Mouse (Mus musculus): ENCODE results near the gene Sf3a3. TPM values are rescaled to one million over a fixed set of nuclear protein-coding genes. Genes with fewer than 3 reads are reported as not detected.
A peak's percentile ranks its signal among the peaks of the same experiment; 100 is the strongest.

Gene Sf3a3
- 131 and 134 TPM in 2 replicates for polyA plus RNA-seq (2015; fragmentation: Nextera tagmentation; extraction: Ambion mirVana)

GRCm38 (mm10) chr4:124714545-124715481 lies at the start of gene Sf3a3:
Gene Sf3a3, plus strand, starts transcription at chr4:124714776.
- H3K4me1 ChIP-seq = peaks cover 30% of the 10 kb centered on the region
- peaks cover 37% of the 10 kb centered on the region for H3K36me3 ChIP-seq
- under 1% methylated on average over 57 of the region's 57 CpGs for WGBS
- H3K4me2 ChIP-seq = peak within 1 kb of the TSS; percentile 83
- peak within 1 kb of the TSS; percentile 91 for H3K4me3 ChIP-seq
- peak within 1 kb of the TSS; percentile 88 for H3K9ac ChIP-seq
- ATAC-seq (ENCODE audit: insufficient number of reproducible peaks, low FRiP score, low TSS enrichment, low read depth) = peak; percentile 90
- H3K9me3 ChIP-seq = no peaks in the 10 kb centered on the region
- H3K27me3 ChIP-seq = no peaks in the 10 kb centered on the region
- peak within 1 kb of the TSS; percentile 77 for H3K27ac ChIP-seq

- WGBS = 42% methylated on average over 14 of the region's 14 CpGs
- Histone ChIP-seq H3K36me3 (no peaks in the 10 kb centered on the region), H3K4me2 (no peak overlapping the region), H3K9me3 (no peaks in the 10 kb centered on the region), H3K27ac (no peak overlapping the region), H3K9ac (no peak overlapping the region), H3K27me3 (peaks cover 61% of the 10 kb centered on the region), H3K4me3 (no peak overlapping the region), H3K4me1 (peaks cover 14% of the 10 kb centered on the region)
- ATAC-seq (ENCODE audit: insufficient number of reproducible peaks, low FRiP score, low TSS enrichment, low read depth) = no peak
Measured at GRCm38 (mm10) chr4:124667476-124668033, 47.0 kb upstream of the Sf3a3 start.

GRCm38 (mm10) chr4:124668078-124668477 lies 46.5 kb upstream of the Sf3a3 start:
- peaks cover 58% of the 10 kb centered on the region for H3K27me3 ChIP-seq
- WGBS = 21% methylated on average over 8 of the region's 8 CpGs

GRCm38 (mm10) chr4:124670232-124670631 lies 44.3 kb upstream of the Sf3a3 start:
- Histone ChIP-seq H3K27ac (no peak overlapping the region), H3K9ac (no peak overlapping the region), H3K4me1 (peaks cover 28% of the 10 kb centered on the region), H3K27me3 (peaks cover 42% of the 10 kb centered on the region), H3K9me3 (no peaks in the 10 kb centered on the region), H3K36me3 (no peaks in the 10 kb centered on the region), H3K4me2 (no peak overlapping the region), H3K4me3 (no peak overlapping the region)
- ATAC-seq (ENCODE audit: insufficient number of reproducible peaks, low FRiP score, low TSS enrichment, low read depth) = no peak
- 78% methylated on average over 8 of the region's 8 CpGs for WGBS

More at GRCm38 (mm10) chr4:124668078-124668477, 46.5 kb upstream of the Sf3a3 start:
- no peaks in the 10 kb centered on the region for H3K36me3 ChIP-seq
- H3K4me1 ChIP-seq = peaks cover 19% of the 10 kb centered on the region
- no peak overlapping the region for H3K27ac ChIP-seq
- no peaks in the 10 kb centered on the region for H3K9me3 ChIP-seq
- no peak overlapping the region for H3K4me3 ChIP-seq
- no peak overlapping the region for H3K4me2 ChIP-seq
- H3K9ac ChIP-seq = no peak overlapping the region
- ATAC-seq (ENCODE audit: insufficient number of reproducible peaks, low FRiP score, low TSS enrichment, low read depth) = no peak

GRCm38 (mm10) chr4:124671583-124671982 lies 43.0 kb upstream of the Sf3a3 start:
- Histone ChIP-seq H3K4me1 (peaks cover 28% of the 10 kb centered on the region), H3K4me3 (no peak overlapping the region)
- WGBS = 22% methylated on average over 7 of the region's 7 CpGs

GRCm38 (mm10) chr4:124672347-124673320 lies 41.9 kb upstream of the Sf3a3 start:
- Histone ChIP-seq H3K36me3 (peaks cover 4% of the 10 kb centered on the region), H3K9ac (no peak overlapping the region), H3K4me2 (peak overlapping the region; percentile 44), H3K27ac (no peak overlapping the region), H3K9me3 (no peaks in the 10 kb centered on the region), H3K27me3 (peaks cover 26% of the 10 kb centered on the region), H3K4me1 (peaks cover 28% of the 10 kb centered on the region), H3K4me3 (peak overlapping the region; percentile 17)
- WGBS = 5% methylated on average over 26 of the region's 31 CpGs
- ATAC-seq (ENCODE audit: insufficient number of reproducible peaks, low FRiP score, low TSS enrichment, low read depth) = no peak

More at GRCm38 (mm10) chr4:124671583-124671982, 43.0 kb upstream of the Sf3a3 start:
- Histone ChIP-seq H3K9me3 (no peaks in the 10 kb centered on the region), H3K4me2 (no peak overlapping the region), H3K27me3 (peaks cover 32% of the 10 kb centered on the region), H3K9ac (no peak overlapping the region), H3K36me3 (no peaks in the 10 kb centered on the region), H3K27ac (no peak overlapping the region)
- no peak for ATAC-seq (ENCODE audit: insufficient number of reproducible peaks, low FRiP score, low TSS enrichment, low read depth)

GRCm38 (mm10) chr4:124674334-124675032 lies 40.1 kb upstream of the Sf3a3 start:
- H3K4me3 ChIP-seq = no peak overlapping the region
- peaks cover 13% of the 10 kb centered on the region; the same call in 1 of the 2 replicates for H3K27me3 ChIP-seq
- no peaks in the 10 kb centered on the region for H3K9me3 ChIP-seq
- no peak for ATAC-seq (ENCODE audit: insufficient number of reproducible peaks, low FRiP score, low TSS enrichment, low read depth)
- H3K4me1 ChIP-seq = peaks cover 28% of the 10 kb centered on the region
- no peak overlapping the region for H3K4me2 ChIP-seq
- H3K27ac ChIP-seq = no peak overlapping the region
- 57% methylated on average over 17 of the region's 17 CpGs for WGBS
- H3K36me3 ChIP-seq = peaks cover 16% of the 10 kb centered on the region
- no peak overlapping the region for H3K9ac ChIP-seq

GRCm38 (mm10) chr4:124675037-124675436 lies 39.5 kb upstream of the Sf3a3 start:
- Histone ChIP-seq H3K27ac (no peak overlapping the region), H3K4me3 (no peak overlapping the region), H3K4me1 (peaks cover 28% of the 10 kb centered on the region), H3K9me3 (no peaks in the 10 kb centered on the region), H3K27me3 (peaks cover 13% of the 10 kb centered on the region; the same call in 1 of the 2 replicates), H3K4me2 (no peak overlapping the region), H3K36me3 (peaks cover 22% of the 10 kb centered on the region), H3K9ac (no peak overlapping the region)
- WGBS = 4% methylated on average over 4 of the region's 4 CpGs
- ATAC-seq (ENCODE audit: insufficient number of reproducible peaks, low FRiP score, low TSS enrichment, low read depth) = no peak

GRCm38 (mm10) chr4:124675958-124676357 lies 38.6 kb upstream of the Sf3a3 start:
- peaks cover 7% of the 10 kb centered on the region; the same call in 1 of the 2 replicates for H3K27me3 ChIP-seq
- H3K4me3 ChIP-seq = no peak overlapping the region
- H3K9ac ChIP-seq = no peak overlapping the region
- ATAC-seq (ENCODE audit: insufficient number of reproducible peaks, low FRiP score, low TSS enrichment, low read depth) = no peak
- H3K4me1 ChIP-seq = peaks cover 28% of the 10 kb centered on the region
- no peaks in the 10 kb centered on the region for H3K9me3 ChIP-seq
- H3K27ac ChIP-seq = no peak overlapping the region
- H3K4me2 ChIP-seq = no peak overlapping the region
- 84% methylated on average over 6 of the region's 6 CpGs for WGBS
- peaks cover 31% of the 10 kb centered on the region for H3K36me3 ChIP-seq

GRCm38 (mm10) chr4:124682270-124682669 lies 32.3 kb upstream of the Sf3a3 start:
- 53% methylated on average over 7 of the region's 7 CpGs for WGBS
- no peak overlapping the region for H3K4me3 ChIP-seq
- H3K27me3 ChIP-seq = no peaks in the 10 kb centered on the region
- H3K27ac ChIP-seq = no peak overlapping the region
- no peaks in the 10 kb centered on the region for H3K4me1 ChIP-seq
- no peak overlapping the region for H3K4me2 ChIP-seq
- ATAC-seq (ENCODE audit: insufficient number of reproducible peaks, low FRiP score, low TSS enrichment, low read depth) = no peak
- H3K36me3 ChIP-seq = peaks cover 83% of the 10 kb centered on the region
- no peak overlapping the region for H3K9ac ChIP-seq
- no peaks in the 10 kb centered on the region for H3K9me3 ChIP-seq

GRCm38 (mm10) chr4:124683474-124683873 lies 31.1 kb upstream of the Sf3a3 start:
- Histone ChIP-seq H3K4me2 (no peak overlapping the region), H3K9ac (no peak overlapping the region), H3K4me3 (no peak overlapping the region), H3K27me3 (no peaks in the 10 kb centered on the region), H3K36me3 (peaks cover 84% of the 10 kb centered on the region), H3K27ac (no peak overlapping the region), H3K9me3 (no peaks in the 10 kb centered on the region), H3K4me1 (no peaks in the 10 kb centered on the region)
- whole genome bisulfite sequencing = 84% methylated on average over 4 of the region's 4 CpGs
- no peak for ATAC-seq (ENCODE audit: insufficient number of reproducible peaks, low FRiP score, low TSS enrichment, low read depth)
